Mouse (Mus musculus) spleen, adult 2 months (tissue): ENCODE data around the gene Nploc4.

ENCODE experiments used
- CTCF ChIP-seq: fragments of 200-500 bp; IDR thresholded peaks from 2 replicates; pipeline ENCODE4 v1.5.1; 2011; ENCODE audit warnings: mild to moderate bottlenecking, inconsistent platforms; ENCODE audit not compliant: insufficient read depth, insufficient read length, insufficient replicate concordance; ENCODE audit errors: extremely low read depth
- POLR2A ChIP-seq: fragments of 200-500 bp; IDR thresholded peaks from 2 replicates; pipeline ENCODE4 v1.6.1; 2011; ENCODE audit warnings: low read depth, low read length, inconsistent platforms

GRCm38 (mm10) chr11:120417852-120418251, 19.7 kb downstream of the Nploc4 start:
- TF ChIP-seq CTCF (no peak), POLR2A (no peak)
